16 mouse cellular contexts compared by ENCODE assay signal in the genomic region with DNA sequence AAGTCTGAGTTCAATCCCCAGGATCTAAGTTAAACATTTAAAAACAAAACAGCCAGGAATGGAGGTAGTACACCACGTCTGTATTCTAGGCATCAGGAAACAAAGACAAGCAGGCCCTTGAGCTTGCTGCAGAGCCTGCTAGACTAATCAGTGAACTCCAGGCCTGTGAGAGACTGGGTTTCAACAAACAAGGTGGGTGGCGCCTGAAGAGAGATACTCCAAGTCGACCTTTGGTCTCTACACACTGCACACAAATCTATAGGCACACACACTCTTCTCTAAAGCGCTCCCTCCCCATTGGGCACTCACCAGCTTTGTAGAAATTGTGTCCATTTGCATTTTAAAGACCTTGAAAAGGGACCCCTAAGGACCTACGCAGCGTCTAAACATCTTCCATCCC.
DNase-seq lines count a peak whose midpoint lies in the region; ATAC-seq lines count a peak whose summit lies in the region.
"Had no signal": no experiment of that assay in that cellular context is flagged by ENCODE, and none has a peak within 500 bp of the region (broad histone marks: within the 10 kb centered on the region; RNA-seq: fewer than 3 reads in every experiment).

No protein-coding gene starts in this region.

- H3K9ac ChIP-seq in forebrain, embryonic 11.5 days (ENCODE audit: low read length), result no peak overlapping the region
- no peak overlapping the region for H3K9ac ChIP-seq in liver, embryonic 16.5 days (ENCODE audit: low read depth, low read length)
- H3K9ac ChIP-seq: hindbrain, embryonic 13.5 days had no signal

- WGBS in forebrain, embryonic 10.5 days, result 37% methylated on average over 6 of the region's 6 CpGs
- 32% methylated on average over 6 of the region's 6 CpGs for WGBS in forebrain, embryonic 11.5 days
- WGBS in limb, embryonic 10.5 days, result 52% methylated on average over 6 of the region's 6 CpGs
- WGBS in liver, embryonic 16.5 days (ENCODE audit: insufficient replicate concordance), result 36% methylated on average over 6 of the region's 6 CpGs

- H3K36me3 ChIP-seq in forebrain, embryonic 10.5 days (replicated peaks), result no peaks in the 10 kb centered on the region
- no peaks in the 10 kb centered on the region for H3K36me3 ChIP-seq in forebrain, embryonic 11.5 days (ENCODE audit: control insufficient read depth, insufficient read depth, low read length)
- no peaks in the 10 kb centered on the region for H3K36me3 ChIP-seq in limb, embryonic 10.5 days
- H3K36me3 ChIP-seq in liver, embryonic 16.5 days (ENCODE audit: control insufficient read depth, insufficient read depth), result no peaks in the 10 kb centered on the region
- H3K36me3 ChIP-seq: hindbrain, embryonic 13.5 days had no signal

- no peak; the same call in 1 of the 2 replicates for ATAC-seq in forebrain, embryonic 11.5 days (replicated peaks; ENCODE audit: low FRiP score)
- peak; percentile 82 for ATAC-seq in liver, embryonic 16.5 days (ENCODE audit: low read depth)
- ATAC-seq: forebrain, embryonic 16.5 days; lung, postnatal 0 days had no signal

- no peak overlapping the region for H3K4me3 ChIP-seq in forebrain, embryonic 10.5 days
- H3K4me3 ChIP-seq in forebrain, embryonic 11.5 days (ENCODE audit: low read depth, low read length), result no peak overlapping the region
- H3K4me3 ChIP-seq in limb, embryonic 10.5 days, result no peak overlapping the region
- no peak overlapping the region for H3K4me3 ChIP-seq in liver, embryonic 16.5 days (ENCODE audit: low read depth, low read length)
- H3K4me3 ChIP-seq: hindbrain, embryonic 13.5 days had no signal

- no peaks in the 10 kb centered on the region for H3K9me3 ChIP-seq in forebrain, embryonic 10.5 days
- no peaks in the 10 kb centered on the region for H3K9me3 ChIP-seq in forebrain, embryonic 11.5 days (ENCODE audit: control insufficient read depth, low read length)
- no peaks in the 10 kb centered on the region for H3K9me3 ChIP-seq in limb, embryonic 10.5 days (replicated peaks)
- H3K9me3 ChIP-seq in liver, embryonic 16.5 days (replicated peaks; ENCODE audit: control insufficient read depth, low read length), result no peaks in the 10 kb centered on the region
- H3K9me3 ChIP-seq: hindbrain, embryonic 13.5 days had no signal

- 0 out of 2 replicates have a peak overlapping the region, but pooled peaks have one; percentile 62 for H3K27ac ChIP-seq in forebrain, embryonic 10.5 days
- H3K27ac ChIP-seq in forebrain, embryonic 11.5 days (ENCODE audit: low read depth, low read length), result no peak overlapping the region
- H3K27ac ChIP-seq in limb, embryonic 10.5 days, result peak overlapping the region; percentile 36; the same call in 1 of the 2 replicates
- H3K27ac ChIP-seq in liver, embryonic 16.5 days (ENCODE audit: low read length), result no peak overlapping the region
- H3K27ac ChIP-seq: hindbrain, embryonic 13.5 days had no signal

- no peak overlapping the region for H3K4me2 ChIP-seq in forebrain, embryonic 11.5 days (ENCODE audit: low read depth, low read length, severe bottlenecking)
- H3K4me2 ChIP-seq in liver, embryonic 16.5 days (ENCODE audit: low read depth, low read length), result no peak overlapping the region
- H3K4me2 ChIP-seq: hindbrain, embryonic 13.5 days had no signal

- no peak for DNase-seq in forebrain, embryonic 10.5 days (ENCODE audit: extremely low spot score, low spot score)
- DNase-seq in forebrain, embryonic 11.5 days (ENCODE audit: low spot score), result no peak
- DNase-seq in ZHBTc4 (ENCODE audit: low read depth, low spot score), result peak; percentile 14
- DNase-seq in limb, embryonic 10.5 days (ENCODE audit: low spot score), result no peak
- DNase-seq in urinary bladder, adult 18-20 months (ENCODE audit: low spot score in 2 of 2), result no peak
- DNase-seq in gastrocnemius, adult 8-10 months (ENCODE audit: low spot score in 2 of 2), result no peak
- DNase-seq in right cerebral cortex, postnatal 36 days (ENCODE audit: low spot score in 2 of 2), result no peak
- DNase-seq: heart, adult 11 months; kidney, adult 8-10 months; kidney, postnatal 4 days; right cerebral cortex, postnatal 4 days; thymus, postnatal 36 days had no signal

- H3K4me1 ChIP-seq in forebrain, embryonic 10.5 days, result peaks cover 28% of the 10 kb centered on the region
- H3K4me1 ChIP-seq in forebrain, embryonic 11.5 days (replicated peaks; ENCODE audit: control insufficient read depth, insufficient read depth, low read length), result no peaks in the 10 kb centered on the region; the same call in 1 of the 2 replicates
- peaks cover 18% of the 10 kb centered on the region for H3K4me1 ChIP-seq in limb, embryonic 10.5 days
- no peaks in the 10 kb centered on the region for H3K4me1 ChIP-seq in liver, embryonic 16.5 days (ENCODE audit: control insufficient read depth, low read depth, low read length)

- H3K27me3 ChIP-seq in forebrain, embryonic 10.5 days (ENCODE audit: poor library complexity, severe bottlenecking), result peaks cover 63% of the 10 kb centered on the region
- H3K27me3 ChIP-seq in forebrain, embryonic 11.5 days (ENCODE audit: control insufficient read depth, insufficient read depth, low read length), result peaks cover 2% of the 10 kb centered on the region; the same call in 1 of the 2 replicates
- no peaks in the 10 kb centered on the region for H3K27me3 ChIP-seq in limb, embryonic 10.5 days (ENCODE audit: low read depth, poor library complexity, severe bottlenecking)
- H3K27me3 ChIP-seq in liver, embryonic 16.5 days (ENCODE audit: control insufficient read depth, insufficient read depth, low read depth, low read length), result no peaks in the 10 kb centered on the region
- H3K27me3 ChIP-seq: hindbrain, embryonic 13.5 days had no signal

Comparison
In these comparisons a context has a peak if more than half of its experiments do, and no peak if none do; other contexts are left out.
1. H3K27ac ChIP-seq: peak in forebrain, embryonic 10.5 days (single experiment) and limb, embryonic 10.5 days (single experiment); none in forebrain, embryonic 11.5 days (single experiment) and liver, embryonic 16.5 days (single experiment).